Comparison of ENCODE assay signal across 14 mouse cellular contexts in genomic region chr7:115903931-115904797, GRCm38 (mm10).
A peak's percentile ranks its signal among the peaks of the same experiment; 100 is the strongest.
DNase-seq lines count a peak whose midpoint lies in the region; ATAC-seq lines count a peak whose summit lies in the region.
"Had no signal": no experiment of that assay in that cellular context is flagged by ENCODE, and none has a peak within 500 bp of the region (broad histone marks: within the 10 kb centered on the region; RNA-seq: fewer than 3 reads in every experiment).

No protein-coding gene starts in this region.

- H3K4me2 ChIP-seq in neural tube, embryonic 11.5 days (ENCODE audit: low read depth) = no peak overlapping the region
- H3K4me2 ChIP-seq in hindbrain, embryonic 15.5 days = peak overlapping the region; percentile 1; the same call in 1 of the 2 replicates
- H3K4me2 ChIP-seq: lung, embryonic 15.5 days had no signal

- H3K4me3 ChIP-seq in neural tube, embryonic 11.5 days (ENCODE audit: low read depth, low read length) = no peak overlapping the region
- no peak overlapping the region for H3K4me3 ChIP-seq in hindbrain, embryonic 15.5 days
- H3K4me3 ChIP-seq: layer of hippocampus, adult 2 months; lung, embryonic 15.5 days had no signal

- H3K36me3 ChIP-seq in neural tube, embryonic 11.5 days (ENCODE audit: control insufficient read depth, insufficient read depth, low read length) = no peaks in the 10 kb centered on the region
- no peaks in the 10 kb centered on the region for H3K36me3 ChIP-seq in hindbrain, embryonic 15.5 days
- H3K36me3 ChIP-seq: lung, embryonic 15.5 days had no signal

- 0 out of 2 replicates have a peak overlapping the region, but pooled peaks have one; percentile 35 for H3K27ac ChIP-seq in neural tube, embryonic 11.5 days (ENCODE audit: low read depth, low read length)
- no peak overlapping the region for H3K27ac ChIP-seq in hindbrain, embryonic 15.5 days (replicated peaks)
- H3K27ac ChIP-seq: layer of hippocampus, adult 2 months; lung, embryonic 15.5 days had no signal

- no peaks in the 10 kb centered on the region for H3K9me3 ChIP-seq in neural tube, embryonic 11.5 days (ENCODE audit: control insufficient read depth, low read length)
- no peaks in the 10 kb centered on the region for H3K9me3 ChIP-seq in hindbrain, embryonic 15.5 days
- H3K9me3 ChIP-seq: lung, embryonic 15.5 days had no signal

- H3K4me1 ChIP-seq in neural tube, embryonic 11.5 days (ENCODE audit: control insufficient read depth, insufficient read depth, low read length) = peaks cover 3% of the 10 kb centered on the region; the same call in 1 of the 2 replicates
- peaks cover 20% of the 10 kb centered on the region for H3K4me1 ChIP-seq in hindbrain, embryonic 15.5 days (replicated peaks)
- H3K4me1 ChIP-seq: lung, embryonic 15.5 days had no signal

- H3K9ac ChIP-seq in neural tube, embryonic 11.5 days (ENCODE audit: low read length) = no peak overlapping the region
- H3K9ac ChIP-seq in hindbrain, embryonic 15.5 days = no peak overlapping the region
- H3K9ac ChIP-seq: lung, embryonic 15.5 days had no signal

- 74% methylated on average over 5 of the region's 5 CpGs for WGBS in neural tube, embryonic 11.5 days
- WGBS in hindbrain, embryonic 15.5 days = 40% methylated on average over 5 of the region's 5 CpGs

- H3K27me3 ChIP-seq in neural tube, embryonic 11.5 days (ENCODE audit: control insufficient read depth, insufficient read depth, low read length) = no peaks in the 10 kb centered on the region
- no peaks in the 10 kb centered on the region for H3K27me3 ChIP-seq in hindbrain, embryonic 15.5 days
- H3K27me3 ChIP-seq: lung, embryonic 15.5 days had no signal

- no peak for DNase-seq in neural tube, embryonic 11.5 days (ENCODE audit: low spot score)
- DNase-seq in neural tube, embryonic 10.5 days (ENCODE audit: extremely low spot score, low spot score) = no peak
- no peak for DNase-seq in cerebellum, adult 11-12 months
- DNase-seq in urinary bladder, postnatal 10 days (ENCODE audit: low spot score) = no peak
- no peak for DNase-seq in left cerebral cortex, adult 8-10 months (ENCODE audit: low spot score in 2 of 2)
- DNase-seq in spleen, postnatal 36 days (ENCODE audit: low spot score in 2 of 2) = no peak
- DNase-seq: cerebellum, adult 18-20 months; heart, adult 18-20 months; kidney, adult 2 months had no signal

- no peak for ATAC-seq in neural tube, embryonic 11.5 days (ENCODE audit: insufficient read depth, low FRiP score, low TSS enrichment)
- 0 out of 2 replicates have a peak, but pooled peaks have one; percentile 38 for ATAC-seq in hindbrain, embryonic 15.5 days (ENCODE audit: low FRiP score, low read depth)
- peak; percentile 94 for ATAC-seq in megakaryocyte-erythroid progenitor cell, adult 5-6 weeks (replicated peaks; ENCODE audit: low FRiP score, low TSS enrichment, poor library complexity, severe bottlenecking)
- ATAC-seq: activated CD4-positive, CD25-positive, alpha-beta regulatory T cell, adult 4 months had no signal
